Comparison of ENCODE assay signal across 29 mouse cellular contexts in the genomic region with DNA sequence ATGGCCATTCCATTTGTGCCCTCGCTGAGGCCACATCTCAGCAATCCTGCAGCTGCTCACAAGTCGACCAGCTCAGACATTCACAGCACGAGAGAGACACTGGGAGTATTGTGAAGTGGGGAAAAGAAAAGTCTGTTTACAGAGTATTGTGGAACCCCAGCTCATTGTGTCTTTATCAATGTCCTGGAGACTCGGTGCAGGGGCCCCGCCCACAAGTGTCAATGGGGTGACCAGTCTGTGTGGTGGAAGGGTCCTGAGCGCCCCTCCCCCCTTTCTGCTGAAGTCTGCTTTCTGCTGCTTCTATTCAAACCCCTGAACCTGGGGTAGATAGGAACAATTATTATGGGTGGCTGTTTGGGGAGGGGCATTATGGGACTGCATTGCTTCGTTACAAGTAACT. TPM values are rescaled to one million over a fixed set of nuclear protein-coding genes. Genes with fewer than 3 reads are reported as not detected.
DNase-seq lines count a peak whose midpoint lies in the region; ATAC-seq and TF ChIP-seq lines count a peak whose summit lies in the region.
"Had no signal": no experiment of that assay in that cellular context is flagged by ENCODE, and none has a peak within 500 bp of the region (broad histone marks: within the 10 kb centered on the region; RNA-seq: fewer than 3 reads in every experiment).

No protein-coding gene starts in this region.

- no peaks in the 10 kb centered on the region for H3K9me3 ChIP-seq in forebrain, embryonic 10.5 days
- no peaks in the 10 kb centered on the region for H3K9me3 ChIP-seq in forebrain, embryonic 15.5 days
- H3K9me3 ChIP-seq in midbrain, embryonic 10.5 days (replicated peaks), result no peaks in the 10 kb centered on the region
- H3K9me3 ChIP-seq in midbrain, embryonic 14.5 days (ENCODE audit: control insufficient read depth, low read length), result no peaks in the 10 kb centered on the region
- no peaks in the 10 kb centered on the region for H3K9me3 ChIP-seq in MEL (replicated peaks; ENCODE audit: insufficient read depth, low read length)
- no peaks in the 10 kb centered on the region for H3K9me3 ChIP-seq in embryonic facial prominence, embryonic 10.5 days
- H3K9me3 ChIP-seq: embryonic facial prominence, embryonic 15.5 days; heart, embryonic 15.5 days; intestine, embryonic 15.5 days had no signal

- peak overlapping the region; percentile 51 for H3K27ac ChIP-seq in forebrain, embryonic 10.5 days
- no peak overlapping the region for H3K27ac ChIP-seq in forebrain, embryonic 15.5 days (replicated peaks)
- H3K27ac ChIP-seq in midbrain, embryonic 10.5 days (replicated peaks), result peak overlapping the region; percentile 81
- no peak overlapping the region for H3K27ac ChIP-seq in midbrain, embryonic 14.5 days (replicated peaks; ENCODE audit: low read depth, low read length)
- H3K27ac ChIP-seq in MEL (ENCODE audit: control insufficient read depth, low read depth, low read length), result no peak overlapping the region
- H3K27ac ChIP-seq in embryonic facial prominence, embryonic 10.5 days (replicated peaks), result peak overlapping the region; percentile 60; the same call in 1 of the 2 replicates
- H3K27ac ChIP-seq: embryonic facial prominence, embryonic 15.5 days; heart, embryonic 15.5 days; intestine, embryonic 15.5 days had no signal

- TF ChIP-seq CTCF in MEL (IDR thresholded peaks at IDR 0.05 in 2 of 3, conservative IDR thresholded peaks at IDR 0.05 in 1 of 3; ENCODE audit: control insufficient read depth in 1 of 3, insufficient read depth in 1 of 3, low read depth in 2 of 3, low read length in 3 of 3, poor library complexity in 1 of 3, severe bottlenecking in 1 of 3), result no peak

- no peak for TF ChIP-seq RAD21 in MEL (IDR thresholded peaks at IDR 0.05; ENCODE audit: low read depth, low read length)

- no peak for ATAC-seq in forebrain, embryonic 15.5 days (replicated peaks)
- no peak for ATAC-seq in midbrain, embryonic 14.5 days (ENCODE audit: low FRiP score, low TSS enrichment)
- ATAC-seq: activated CD4-positive, CD25-positive, alpha-beta regulatory T cell, adult 4 months; CD4-positive, CD25-positive, alpha-beta regulatory T cell, adult 4 months; intestine, embryonic 15.5 days had no signal

- H3K4me3 ChIP-seq in forebrain, embryonic 10.5 days, result no peak overlapping the region
- no peak overlapping the region for H3K4me3 ChIP-seq in forebrain, embryonic 15.5 days
- peak overlapping the region; percentile 27; the same call in 1 of the 2 replicates for H3K4me3 ChIP-seq in midbrain, embryonic 10.5 days
- H3K4me3 ChIP-seq in midbrain, embryonic 14.5 days (replicated peaks; ENCODE audit: low read depth, low read length), result no peak overlapping the region
- no peak overlapping the region for H3K4me3 ChIP-seq in MEL (ENCODE audit: control insufficient read depth in 1 of 2, insufficient read depth in 1 of 2, low read depth in 2 of 2, low read length in 2 of 2)
- H3K4me3 ChIP-seq in embryonic facial prominence, embryonic 10.5 days, result no peak overlapping the region
- H3K4me3 ChIP-seq: embryonic facial prominence, embryonic 15.5 days; heart, embryonic 15.5 days; intestine, embryonic 15.5 days; megakaryocyte, embryonic 14.5 days had no signal

- peaks cover 39% of the 10 kb centered on the region for H3K4me1 ChIP-seq in forebrain, embryonic 10.5 days
- no peaks in the 10 kb centered on the region for H3K4me1 ChIP-seq in forebrain, embryonic 15.5 days
- peaks cover 56% of the 10 kb centered on the region for H3K4me1 ChIP-seq in midbrain, embryonic 10.5 days
- no peaks in the 10 kb centered on the region for H3K4me1 ChIP-seq in midbrain, embryonic 14.5 days (ENCODE audit: control insufficient read depth, insufficient read depth, low read length)
- H3K4me1 ChIP-seq in MEL (ENCODE audit: control insufficient read depth in 1 of 2, insufficient read depth in 2 of 2, low read length in 2 of 2), result no peaks in the 10 kb centered on the region
- peaks cover 40% of the 10 kb centered on the region for H3K4me1 ChIP-seq in embryonic facial prominence, embryonic 10.5 days
- H3K4me1 ChIP-seq: embryonic facial prominence, embryonic 15.5 days; heart, embryonic 15.5 days; intestine, embryonic 15.5 days; megakaryocyte, embryonic 14.5 days had no signal

- no peak for TF ChIP-seq EP300 in MEL (IDR thresholded peaks at IDR 0.05; ENCODE audit: low read depth in 1 of 2, low read length in 2 of 2)

- peaks cover 75% of the 10 kb centered on the region for H3K36me3 ChIP-seq in forebrain, embryonic 10.5 days (replicated peaks)
- peaks cover 77% of the 10 kb centered on the region for H3K36me3 ChIP-seq in forebrain, embryonic 15.5 days
- peaks cover 85% of the 10 kb centered on the region for H3K36me3 ChIP-seq in midbrain, embryonic 10.5 days
- H3K36me3 ChIP-seq in midbrain, embryonic 14.5 days (ENCODE audit: control insufficient read depth, insufficient read depth, low read length), result peaks cover 96% of the 10 kb centered on the region
- no peaks in the 10 kb centered on the region for H3K36me3 ChIP-seq in MEL (ENCODE audit: control insufficient read depth in 1 of 2, insufficient read depth in 2 of 2, low read length in 2 of 2)
- peaks cover 37% of the 10 kb centered on the region for H3K36me3 ChIP-seq in embryonic facial prominence, embryonic 10.5 days (replicated peaks)
- H3K36me3 ChIP-seq: embryonic facial prominence, embryonic 15.5 days; heart, embryonic 15.5 days; intestine, embryonic 15.5 days had no signal

- TF ChIP-seq POLR2A in MEL (IDR thresholded peaks at IDR 0.05; ENCODE audit: control insufficient read depth in 1 of 2, insufficient read depth in 1 of 2, low read depth in 1 of 2, low read length in 2 of 2, poor library complexity in 1 of 2), result no peak

- whole genome bisulfite sequencing in forebrain, embryonic 10.5 days, result 30% methylated on average over 7 of the region's 7 CpGs
- 15% methylated on average over 7 of the region's 7 CpGs for WGBS in forebrain, embryonic 15.5 days
- 35% methylated on average over 7 of the region's 7 CpGs for WGBS in midbrain, embryonic 10.5 days
- 23% methylated on average over 7 of the region's 7 CpGs for WGBS in midbrain, embryonic 14.5 days
- 40% methylated on average over 7 of the region's 7 CpGs for WGBS in embryonic facial prominence, embryonic 10.5 days

- DNase-seq in forebrain, embryonic 10.5 days (ENCODE audit: extremely low spot score, low spot score), result no peak
- DNase-seq in midbrain, embryonic 10.5 days (ENCODE audit: low spot score), result peak; percentile 53
- DNase-seq in midbrain, embryonic 14.5 days, result no peak
- no peak for DNase-seq in MEL (ENCODE audit: low read depth, low spot score)
- peak; percentile 40 for DNase-seq in embryonic facial prominence, embryonic 10.5 days (ENCODE audit: low spot score)
- DNase-seq in frontal cortex, postnatal 25 days (ENCODE audit: low spot score in 2 of 2), result no peak
- DNase-seq in urinary bladder, postnatal 10 days (ENCODE audit: low spot score), result no peak
- DNase-seq: adrenal gland, postnatal 10 days; cerebellum, adult 18-20 months; gastrocnemius, postnatal 25 days; heart, postnatal 4 days; kidney, postnatal 36 days; lung, adult 2 months; right cerebral cortex, adult 18-20 months; thymus, postnatal 25 days had no signal

- no peak overlapping the region for H3K4me2 ChIP-seq in forebrain, embryonic 15.5 days (replicated peaks)
- no peak overlapping the region for H3K4me2 ChIP-seq in midbrain, embryonic 14.5 days (ENCODE audit: low read length)
- H3K4me2 ChIP-seq: embryonic facial prominence, embryonic 15.5 days; heart, embryonic 15.5 days; intestine, embryonic 15.5 days; liver, embryonic 11.5 days had no signal

- H3K9ac ChIP-seq in forebrain, embryonic 15.5 days (replicated peaks), result no peak overlapping the region
- H3K9ac ChIP-seq in midbrain, embryonic 14.5 days (replicated peaks; ENCODE audit: low read length), result no peak overlapping the region
- H3K9ac ChIP-seq in MEL (ENCODE audit: control insufficient read depth, low read depth, low read length, poor library complexity, severe bottlenecking), result no peak overlapping the region
- H3K9ac ChIP-seq: embryonic facial prominence, embryonic 15.5 days; heart, embryonic 15.5 days; intestine, embryonic 15.5 days had no signal

- no peaks in the 10 kb centered on the region for H3K27me3 ChIP-seq in forebrain, embryonic 10.5 days (ENCODE audit: poor library complexity, severe bottlenecking)
- no peaks in the 10 kb centered on the region for H3K27me3 ChIP-seq in forebrain, embryonic 15.5 days
- H3K27me3 ChIP-seq in midbrain, embryonic 10.5 days (ENCODE audit: low read depth, poor library complexity, severe bottlenecking), result no peaks in the 10 kb centered on the region
- H3K27me3 ChIP-seq in midbrain, embryonic 14.5 days (ENCODE audit: control insufficient read depth, insufficient read depth, low read length), result no peaks in the 10 kb centered on the region
- peaks cover 0 to 1% of the 10 kb centered on the region in 2 experiments; a peak in 1 of 4 replicates for H3K27me3 ChIP-seq in MEL (ENCODE audit: control insufficient read depth in 1 of 2, insufficient read depth in 2 of 2, low read length in 2 of 2)
- H3K27me3 ChIP-seq in embryonic facial prominence, embryonic 10.5 days (replicated peaks; ENCODE audit: low read depth, poor library complexity, severe bottlenecking), result no peaks in the 10 kb centered on the region
- H3K27me3 ChIP-seq: embryonic facial prominence, embryonic 15.5 days; heart, embryonic 15.5 days; intestine, embryonic 15.5 days had no signal

- no peaks in the 10 kb centered on the region for H3K79me2 ChIP-seq in MEL (ENCODE audit: control insufficient read depth, insufficient read depth, low read length, poor library complexity)

RNA-seq across cellular contexts. Expression of a gene that starts 23.4 kb away (rescaled TPM):
- polyA plus RNA-seq in forebrain, embryonic 10.5 days (2016; fragmentation: Nextera tagmentation; extraction: Ambion mirVana), result 11.2 and 14.8 TPM in 2 replicates
- polyA plus RNA-seq in forebrain, embryonic 15.5 days (2015; fragmentation: Nextera tagmentation; extraction: Ambion mirVana), result 88.9 and 93.3 TPM in 2 replicates
- 16.7 and 26.8 TPM in 2 replicates for polyA plus RNA-seq in midbrain, embryonic 10.5 days (2016; fragmentation: Nextera tagmentation; extraction: Ambion mirVana)
- polyA plus RNA-seq in midbrain, embryonic 14.5 days (2014; fragmentation: Nextera tagmentation; extraction: Ambion mirVana), result 137 and 162 TPM in 2 replicates
- total RNA-seq in MEL (2012; rRNA removed), result 0.15 and 0.20 TPM in 2 replicates
- polyA plus RNA-seq in MEL (2012; ENCODE audit: insufficient read depth in 1 of 2, insufficient read length in 2 of 2, low read depth in 1 of 2, low replicate concordance in 2 of 2, missing spikeins in 1 of 2), result 1 to 10 TPM in 1 of 2 experiments, not detected in 1; 1.1 TPM
- 8.2 and 10.1 TPM in 2 replicates for polyA plus RNA-seq in embryonic facial prominence, embryonic 10.5 days (2016; fragmentation: Nextera tagmentation; extraction: Ambion mirVana)
- polyA plus RNA-seq: activated CD4-positive, CD25-positive, alpha-beta regulatory T cell, adult 4 months had no signal

RNA-seq across cellular contexts. Expression of a gene that starts 25.9 kb away (rescaled TPM):
- polyA plus RNA-seq in forebrain, embryonic 10.5 days (2016; fragmentation: Nextera tagmentation; extraction: Ambion mirVana), result 109 and 110 TPM in 2 replicates
- polyA plus RNA-seq in forebrain, embryonic 15.5 days (2015; fragmentation: Nextera tagmentation; extraction: Ambion mirVana), result 87.2 and 91.1 TPM in 2 replicates
- polyA plus RNA-seq in midbrain, embryonic 10.5 days (2016; fragmentation: Nextera tagmentation; extraction: Ambion mirVana), result 108 and 112 TPM in 2 replicates
- polyA plus RNA-seq in midbrain, embryonic 14.5 days (2014; fragmentation: Nextera tagmentation; extraction: Ambion mirVana), result 70.6 and 73.2 TPM in 2 replicates
- total RNA-seq in MEL (2012; rRNA removed), result 330 and 356 TPM in 2 replicates
- 100 to 1,000 TPM; 183 to 577 TPM for polyA plus RNA-seq in MEL (2012; ENCODE audit: insufficient read depth in 1 of 2, insufficient read length in 2 of 2, low read depth in 1 of 2, low replicate concordance in 2 of 2, missing spikeins in 1 of 2)
- polyA plus RNA-seq in embryonic facial prominence, embryonic 10.5 days (2016; fragmentation: Nextera tagmentation; extraction: Ambion mirVana), result 107 and 115 TPM in 2 replicates

RNA-seq across cellular contexts. Expression of a gene that starts 26.0 kb away (rescaled TPM):
- polyA plus RNA-seq in forebrain, embryonic 10.5 days (2016; fragmentation: Nextera tagmentation; extraction: Ambion mirVana), result 4.6 and 5.0 TPM in 2 replicates
- 4.4 and 5.5 TPM in 2 replicates for polyA plus RNA-seq in forebrain, embryonic 15.5 days (2015; fragmentation: Nextera tagmentation; extraction: Ambion mirVana)
- 5.7 and 6.3 TPM in 2 replicates for polyA plus RNA-seq in midbrain, embryonic 10.5 days (2016; fragmentation: Nextera tagmentation; extraction: Ambion mirVana)
- 4.5 and 4.6 TPM in 2 replicates for polyA plus RNA-seq in midbrain, embryonic 14.5 days (2014; fragmentation: Nextera tagmentation; extraction: Ambion mirVana)
- total RNA-seq in MEL (2012; rRNA removed), result 0.19 TPM in 1 of 2 replicates, not detected in the other
- polyA plus RNA-seq in MEL (2012; ENCODE audit: insufficient read depth in 1 of 2, insufficient read length in 2 of 2, low read depth in 1 of 2, low replicate concordance in 2 of 2, missing spikeins in 1 of 2), result under 1 TPM in 1 of 2 experiments, not detected in 1; 0.99 TPM
- polyA plus RNA-seq in embryonic facial prominence, embryonic 10.5 days (2016; fragmentation: Nextera tagmentation; extraction: Ambion mirVana), result 3.8 and 4.0 TPM in 2 replicates
- total RNA-seq: gastrocnemius, postnatal 25 days; heart, adult 8-10 months; heart, postnatal 4 days had no signal
- polyA plus RNA-seq: activated CD4-positive, CD25-positive, alpha-beta regulatory T cell, adult 4 months; CD4-positive, CD25-positive, alpha-beta regulatory T cell, adult 4 months had no signal

RNA-seq across cellular contexts. Expression of a gene that starts 39.2 kb away (rescaled TPM):
- polyA plus RNA-seq in forebrain, embryonic 10.5 days (2016; fragmentation: Nextera tagmentation; extraction: Ambion mirVana), result 4.7 and 5.2 TPM in 2 replicates
- polyA plus RNA-seq in forebrain, embryonic 15.5 days (2015; fragmentation: Nextera tagmentation; extraction: Ambion mirVana), result 0.87 and 1.1 TPM in 2 replicates
- polyA plus RNA-seq in midbrain, embryonic 10.5 days (2016; fragmentation: Nextera tagmentation; extraction: Ambion mirVana), result 3.0 and 3.7 TPM in 2 replicates
- polyA plus RNA-seq in midbrain, embryonic 14.5 days (2014; fragmentation: Nextera tagmentation; extraction: Ambion mirVana), result 0.53 and 0.68 TPM in 2 replicates
- total RNA-seq in MEL (2012; rRNA removed), result not detected in 2 replicates
- polyA plus RNA-seq in MEL (2012; ENCODE audit: insufficient read depth in 1 of 2, insufficient read length in 2 of 2, low read depth in 1 of 2, low replicate concordance in 2 of 2, missing spikeins in 1 of 2), result not detected
- polyA plus RNA-seq in embryonic facial prominence, embryonic 10.5 days (2016; fragmentation: Nextera tagmentation; extraction: Ambion mirVana), result 4.0 and 5.6 TPM in 2 replicates
- polyA plus RNA-seq: activated CD4-positive, CD25-positive, alpha-beta regulatory T cell, adult 4 months; CD4-positive, CD25-positive, alpha-beta regulatory T cell, adult 4 months had no signal

RNA-seq across cellular contexts. Expression of a gene that starts 42.6 kb away (rescaled TPM):
- polyA plus RNA-seq in forebrain, embryonic 10.5 days (2016; fragmentation: Nextera tagmentation; extraction: Ambion mirVana), result not detected in 2 replicates
- not detected in 2 replicates for polyA plus RNA-seq in forebrain, embryonic 15.5 days (2015; fragmentation: Nextera tagmentation; extraction: Ambion mirVana)
- polyA plus RNA-seq in midbrain, embryonic 10.5 days (2016; fragmentation: Nextera tagmentation; extraction: Ambion mirVana), result not detected in 2 replicates
- polyA plus RNA-seq in midbrain, embryonic 14.5 days (2014; fragmentation: Nextera tagmentation; extraction: Ambion mirVana), result not detected in 2 replicates
- not detected in 2 replicates for total RNA-seq in MEL (2012; rRNA removed)
- polyA plus RNA-seq in MEL (2012; ENCODE audit: insufficient read depth in 1 of 2, insufficient read length in 2 of 2, low read depth in 1 of 2, low replicate concordance in 2 of 2, missing spikeins in 1 of 2), result not detected
- polyA plus RNA-seq in embryonic facial prominence, embryonic 10.5 days (2016; fragmentation: Nextera tagmentation; extraction: Ambion mirVana), result not detected in 2 replicates
- total RNA-seq: adrenal gland, postnatal 10 days; ES-E14; gastrocnemius, postnatal 25 days; left cerebral cortex, adult 8-10 months had no signal
- polyA plus RNA-seq: activated CD4-positive, CD25-positive, alpha-beta regulatory T cell, adult 4 months; CD4-positive, CD25-positive, alpha-beta regulatory T cell, adult 4 months; embryonic facial prominence, embryonic 15.5 days; heart, embryonic 15.5 days; intestine, embryonic 15.5 days; kidney, embryonic 14.5 days; limb, embryonic 11.5 days; liver, embryonic 11.5 days; lung, adult 2 months; testis, adult 2 months had no signal

Comparison
In these comparisons a context has a peak if more than half of its experiments do, and no peak if none do; other contexts are left out.
1. DNase-seq: peak in midbrain, embryonic 10.5 days (single experiment) and embryonic facial prominence, embryonic 10.5 days (single experiment); none in forebrain, embryonic 10.5 days (single experiment), midbrain, embryonic 14.5 days (single experiment), MEL (single experiment), frontal cortex, postnatal 25 days (0 of 2) and urinary bladder, postnatal 10 days (single experiment).
2. H3K27ac ChIP-seq: peak in forebrain, embryonic 10.5 days (single experiment), midbrain, embryonic 10.5 days (single experiment) and embryonic facial prominence, embryonic 10.5 days (single experiment); none in forebrain, embryonic 15.5 days (single experiment), midbrain, embryonic 14.5 days (single experiment) and MEL (single experiment).